Mouse (Mus musculus) spleen, adult 18-20 months (tissue): ENCODE measurements around the gene Tmem44.
A peak's percentile ranks its signal among the peaks of the same experiment; 100 is the strongest.

Experiments
- DNase-seq, 2 experiments: peaks; one replicate each; pipeline ENCODE4 v3.0.0; 2022; ENCODE audit warnings: mixed read lengths in 2 of 2

The Tmem44 gene

DNA sequence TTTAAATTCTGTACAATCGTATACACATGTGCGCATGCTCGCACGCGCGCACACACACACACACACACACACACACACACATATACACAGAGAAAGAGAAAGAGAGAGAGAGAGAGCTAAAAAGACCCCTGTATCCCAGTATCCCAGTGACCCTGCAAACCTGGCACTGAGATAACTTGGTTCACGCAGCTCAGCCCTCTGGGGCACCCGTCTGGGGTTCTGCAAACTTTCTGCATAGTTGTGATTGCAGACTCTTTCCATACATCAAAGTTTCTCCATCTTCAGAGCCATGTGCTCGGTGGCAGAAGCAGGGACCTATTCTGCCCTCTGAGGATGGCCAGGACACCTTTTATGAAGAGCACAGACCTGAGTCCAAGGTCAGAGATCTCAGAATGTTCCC, 33.6 kb downstream of the Tmem44 start:
- DNase-seq: no peak

DNA sequence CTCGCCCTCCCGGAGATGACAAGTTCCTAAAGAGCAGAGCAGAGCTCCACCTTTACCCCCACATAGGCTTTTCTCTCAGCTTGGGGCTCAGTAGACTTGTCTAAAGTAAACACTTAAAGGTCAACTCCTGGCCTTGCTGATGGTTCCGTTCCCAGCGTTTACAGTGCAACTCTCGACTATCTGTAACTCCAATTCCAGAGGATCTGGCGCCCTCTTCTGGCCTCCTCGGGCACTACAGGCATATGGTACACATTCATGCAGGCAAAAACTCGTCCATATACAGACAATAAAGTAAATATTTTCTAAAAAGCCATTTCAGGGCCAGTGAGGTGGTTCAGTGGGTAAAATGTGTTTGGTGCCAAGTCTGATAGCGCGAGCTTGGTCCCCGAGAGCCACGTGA, 35.2 kb downstream of the Tmem44 start:
- no peak for DNase-seq

DNA sequence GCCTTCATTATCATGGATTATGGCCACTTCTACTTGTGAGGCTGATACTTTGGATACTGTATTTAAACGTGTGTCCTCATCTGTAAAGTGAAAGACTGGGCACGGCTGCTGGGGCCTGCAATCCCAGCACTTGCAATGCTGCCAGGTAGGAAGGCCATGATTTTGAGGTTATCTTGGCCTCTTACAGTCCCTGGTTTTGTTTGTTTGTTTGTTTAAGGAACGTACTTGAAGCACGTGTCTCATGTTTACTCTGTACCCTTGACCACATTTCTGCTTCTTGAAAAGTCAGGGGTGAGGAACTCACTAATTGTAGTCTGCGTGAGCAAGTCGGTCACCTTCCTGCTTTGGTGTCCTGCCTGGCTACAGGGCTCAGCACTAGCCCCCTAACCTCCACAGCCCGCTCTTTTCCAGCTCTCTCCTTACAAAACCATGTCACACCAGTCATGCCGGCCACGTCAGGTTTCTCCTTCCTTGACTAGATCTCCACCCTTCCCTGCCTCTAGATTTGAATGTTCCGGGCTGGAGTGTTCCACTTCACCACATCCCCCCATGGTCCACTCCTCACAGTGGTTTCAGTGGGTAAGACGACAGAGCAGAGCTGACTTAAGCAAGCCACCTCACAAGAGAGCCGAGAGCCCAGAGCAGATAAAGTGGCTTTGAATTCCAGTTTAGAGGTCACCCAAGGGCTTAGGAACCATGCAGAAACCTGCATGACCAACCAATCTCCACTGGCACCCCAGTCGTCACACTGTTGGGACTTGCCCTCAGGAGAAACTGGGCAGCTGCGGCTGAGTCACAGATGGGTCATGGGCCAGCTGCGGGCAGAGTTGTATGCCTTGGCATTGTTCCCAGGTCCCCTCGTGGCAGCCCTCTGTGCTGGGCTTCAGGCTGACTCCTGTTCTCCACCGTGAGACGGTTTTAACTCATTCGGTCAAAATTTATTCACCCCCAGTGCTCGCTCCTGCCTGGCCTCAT, 37.3 kb downstream of the Tmem44 start:
- DNase-seq: no peak

DNA sequence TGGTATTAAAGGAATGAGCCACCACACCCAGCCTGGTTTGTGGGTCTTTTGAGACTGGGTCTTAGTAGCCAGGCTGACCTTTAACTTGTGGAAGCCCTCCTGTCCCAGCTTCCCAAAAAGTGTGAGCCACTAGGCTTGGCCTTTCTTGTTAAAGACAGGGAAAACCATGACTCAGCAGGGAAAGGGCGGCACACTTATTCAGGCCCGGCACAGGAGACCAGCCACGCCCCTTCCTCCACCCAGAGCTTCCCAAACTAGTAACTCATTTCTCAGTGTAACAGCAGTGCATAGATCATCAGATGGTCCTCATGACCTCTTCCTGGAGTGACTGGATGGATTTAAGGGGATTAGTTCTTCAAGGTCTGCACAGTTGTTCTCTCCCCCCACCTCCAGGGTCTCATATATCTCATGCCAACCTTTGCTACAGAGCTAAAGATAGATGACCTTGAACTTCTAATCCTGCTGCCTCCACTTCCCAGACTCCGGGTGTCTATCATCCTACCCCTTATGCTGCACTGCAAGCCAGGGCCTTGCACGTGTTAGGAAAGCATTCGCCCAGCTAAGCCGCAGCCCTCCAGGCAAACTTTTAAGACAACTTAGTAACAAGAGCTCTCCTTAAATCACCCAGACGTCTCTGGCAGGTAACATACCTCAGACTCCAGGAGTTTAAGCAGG, 38.1 kb downstream of the Tmem44 start:
- no peak for DNase-seq

DNA sequence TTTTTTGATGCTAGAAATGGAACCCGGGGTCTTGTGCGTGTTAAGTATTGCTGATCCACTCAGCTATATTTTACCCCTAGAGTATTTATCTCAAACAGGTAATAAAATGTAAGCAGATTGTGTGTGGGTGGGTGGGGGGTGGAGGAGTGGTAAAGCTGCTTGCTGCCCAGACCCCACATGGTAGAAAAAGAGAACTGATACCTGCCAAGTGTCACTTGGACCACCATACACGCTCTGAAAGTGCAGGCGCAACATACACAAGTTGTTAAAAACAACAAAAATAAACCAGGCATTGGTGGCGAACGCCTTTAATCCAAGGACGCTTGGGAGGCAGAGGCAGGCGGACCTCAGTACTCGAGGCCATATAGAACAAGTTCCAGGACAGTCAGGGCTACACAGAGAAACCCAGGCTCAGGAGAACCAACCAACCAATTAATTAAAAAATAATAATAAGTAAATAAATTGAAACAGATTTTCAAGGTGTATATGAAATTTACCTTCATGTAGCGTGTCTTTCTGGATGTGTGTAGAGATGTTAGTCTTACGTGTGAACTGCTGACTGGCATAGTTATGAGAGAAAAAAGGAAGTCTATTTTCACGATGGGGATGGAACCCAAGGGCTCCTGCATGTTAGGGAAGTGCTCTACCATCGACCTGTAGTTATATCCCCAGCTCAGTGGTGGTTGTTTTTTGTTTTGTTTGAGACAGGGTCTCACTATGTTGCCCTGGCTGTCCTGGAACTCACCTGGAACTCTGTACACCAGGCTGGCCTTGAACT, 38.9 kb downstream of the Tmem44 start:
- DNase-seq: no peak

DNA sequence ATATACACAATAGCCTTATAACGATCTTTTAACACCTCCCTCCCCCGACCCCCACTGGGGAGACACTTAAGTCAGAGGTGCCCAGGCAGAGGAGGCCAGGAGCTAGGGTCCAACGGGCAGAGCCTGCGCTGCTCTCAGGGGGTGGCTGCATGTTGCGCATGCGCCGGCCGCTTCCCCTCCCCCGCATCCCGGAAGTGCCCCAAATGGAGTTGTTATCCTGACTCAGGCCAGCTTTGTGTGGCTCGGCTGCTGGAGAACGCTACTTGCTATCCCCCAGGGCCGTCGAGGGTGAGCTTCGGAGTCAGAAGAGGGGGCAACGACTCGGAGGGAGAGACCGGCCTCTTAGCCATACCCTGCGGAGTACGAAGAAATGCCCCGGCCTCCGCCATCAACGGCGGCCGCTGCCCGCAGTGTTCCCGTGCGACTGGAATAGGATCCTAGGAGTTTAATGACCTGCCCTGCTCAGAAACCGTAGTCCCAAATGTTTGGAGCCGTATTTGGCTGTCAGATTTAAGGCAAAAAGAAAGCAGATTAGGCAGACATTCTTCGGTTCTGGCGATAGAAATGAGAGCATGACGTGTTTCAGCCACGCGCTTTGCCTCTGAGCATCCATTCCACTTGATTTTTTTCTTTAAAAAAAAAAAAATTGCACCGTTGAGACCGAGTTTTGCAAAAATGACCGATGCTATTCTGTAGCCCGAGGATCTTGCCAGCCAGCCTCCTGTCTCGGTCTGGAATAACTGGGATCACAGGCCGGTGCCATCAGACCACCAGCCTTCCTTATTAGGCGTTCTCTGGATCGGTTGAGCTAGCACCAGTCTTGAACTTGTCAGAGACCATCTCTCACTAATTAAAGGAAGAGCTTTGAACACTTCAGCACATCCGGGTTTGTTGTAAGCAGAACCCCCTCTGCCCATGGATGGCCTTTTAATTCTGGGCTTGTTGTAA, 39.9 kb downstream of the Tmem44 start:
- DNase-seq: peak; percentile 82 to 88

DNA sequence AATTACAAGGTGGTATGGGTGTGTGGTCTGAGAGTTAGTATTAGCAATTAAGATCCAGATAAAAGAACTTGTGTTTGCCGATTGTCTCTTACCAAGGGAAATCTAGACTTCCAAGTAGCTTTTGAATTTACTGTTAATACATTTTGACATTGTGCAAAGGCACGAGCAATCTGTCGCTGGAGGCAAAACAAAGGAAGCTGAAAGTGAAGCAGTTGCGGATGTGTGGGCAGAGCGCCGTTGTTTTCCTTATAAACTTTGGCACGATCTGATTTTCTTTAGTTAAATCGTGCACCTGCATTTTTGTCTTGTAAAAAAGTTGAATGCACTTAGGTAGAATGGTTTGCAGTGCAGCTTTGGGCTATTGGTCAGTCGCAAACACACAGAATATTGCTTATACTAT, 40.6 kb downstream of the Tmem44 start:
- DNase-seq: no peak

DNA sequence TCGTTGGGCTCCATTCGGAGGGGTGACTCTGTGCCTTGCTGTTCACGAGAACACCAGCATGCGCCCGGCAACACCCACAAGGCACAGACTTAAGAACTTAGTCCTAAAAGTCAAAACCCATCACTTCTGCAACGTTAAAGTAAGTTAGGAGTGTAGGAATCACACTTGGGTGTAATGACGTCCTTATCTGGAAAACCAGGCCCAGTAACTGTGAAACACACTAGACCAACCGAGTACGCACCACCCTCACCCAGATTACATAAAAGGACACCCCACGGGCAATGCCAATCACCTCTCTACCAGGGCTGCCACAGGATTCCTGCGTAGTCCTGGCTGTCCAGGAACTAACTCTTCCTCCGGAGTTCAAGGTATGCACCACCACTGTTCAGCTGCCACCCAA, 41.3 kb downstream of the Tmem44 start:
- DNase-seq: no peak

DNA sequence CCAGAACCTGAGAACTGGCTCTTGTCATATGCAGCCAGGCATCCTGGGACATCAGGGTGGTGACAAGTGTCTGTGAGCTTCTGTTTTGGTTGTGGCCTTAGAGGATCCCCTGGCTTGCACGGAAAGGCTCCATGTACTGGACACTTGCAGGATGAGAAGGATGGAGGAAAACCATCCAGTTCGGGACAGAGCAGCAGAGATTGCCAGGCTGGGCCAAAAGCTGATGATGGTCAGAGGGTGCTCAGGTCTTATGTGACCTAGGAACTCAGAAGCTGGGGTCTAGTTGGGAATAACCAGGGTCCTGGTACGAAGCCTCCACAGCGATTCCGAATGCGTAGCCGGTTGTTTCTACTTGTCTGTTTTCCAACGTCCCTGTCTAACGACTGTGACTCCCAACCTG, 41.9 kb downstream of the Tmem44 start:
- no peak for DNase-seq

DNA sequence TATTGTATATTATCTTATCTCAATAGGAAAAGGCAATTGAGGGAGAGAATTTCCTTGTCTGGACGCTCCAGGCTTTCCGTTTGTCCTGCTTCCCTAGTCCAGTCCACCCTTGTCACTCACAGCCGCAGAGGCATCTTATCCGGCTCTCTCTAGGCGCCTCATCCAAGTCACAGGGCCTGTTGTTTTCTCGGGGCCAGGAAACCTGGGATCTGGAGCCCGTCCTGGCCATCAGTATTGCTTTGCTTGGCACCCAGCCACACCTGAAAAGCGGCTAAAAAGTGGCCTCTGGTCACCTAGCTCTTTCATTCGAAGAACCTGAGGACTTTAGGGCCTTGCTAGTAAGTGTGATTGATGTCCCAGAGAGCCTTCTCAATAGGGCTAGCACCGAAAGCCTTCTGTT, 43.5 kb downstream of the Tmem44 start:
- DNase-seq: no peak

DNA sequence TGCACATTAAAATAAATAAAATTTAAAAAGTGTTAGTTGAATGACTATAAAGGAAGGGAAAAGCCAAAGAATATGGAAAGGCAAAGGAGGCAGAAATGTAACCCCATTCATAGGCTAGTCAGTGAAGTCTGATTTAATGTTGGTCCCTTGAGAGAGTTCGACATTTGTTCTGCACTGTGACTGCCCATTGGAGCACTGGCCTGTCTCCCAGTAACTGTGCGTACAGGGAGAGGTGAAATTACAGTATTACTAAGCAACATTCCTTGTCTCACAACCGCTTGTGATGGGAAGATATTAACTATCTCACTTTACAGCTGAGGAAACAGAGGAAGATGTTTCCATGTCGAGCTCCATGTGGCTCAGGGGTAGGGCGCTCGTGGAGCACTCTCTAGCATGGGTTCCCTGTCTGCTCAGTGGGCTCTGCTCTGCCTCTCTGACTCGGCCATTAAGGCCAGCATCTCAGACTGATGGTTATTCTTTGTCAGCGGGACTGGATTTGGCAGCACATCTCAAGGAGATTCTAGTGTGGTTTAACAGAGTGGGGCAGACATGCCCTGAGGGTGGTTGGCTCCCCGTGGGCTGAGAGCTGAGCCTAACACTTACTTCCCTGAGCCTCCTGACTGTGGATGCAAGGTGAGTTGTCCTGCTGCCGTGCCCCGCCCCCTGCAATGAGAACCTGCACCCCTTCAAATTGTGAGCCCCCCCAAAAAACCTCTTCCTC, 45.2 kb downstream of the Tmem44 start:
- no peak for DNase-seq

DNA sequence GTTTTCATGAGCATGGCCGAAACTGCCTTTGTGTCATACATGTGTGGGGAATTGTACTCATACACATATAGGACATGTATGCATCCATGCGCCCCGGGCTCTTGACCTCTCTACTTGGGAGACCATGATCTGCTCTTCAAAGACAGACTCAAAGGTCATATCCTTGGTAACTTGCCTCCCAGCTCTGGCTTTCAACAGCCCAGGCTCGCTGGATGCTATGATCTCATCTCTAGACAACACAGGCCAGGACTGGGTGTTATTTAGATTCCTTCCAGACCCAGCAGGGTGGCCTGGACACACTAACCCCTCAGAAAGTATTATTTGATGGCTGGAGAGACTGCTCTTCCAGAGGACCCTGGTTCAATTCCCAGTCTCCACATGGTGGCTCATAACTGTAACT, 45.8 kb downstream of the Tmem44 start:
- DNase-seq: no peak

DNA sequence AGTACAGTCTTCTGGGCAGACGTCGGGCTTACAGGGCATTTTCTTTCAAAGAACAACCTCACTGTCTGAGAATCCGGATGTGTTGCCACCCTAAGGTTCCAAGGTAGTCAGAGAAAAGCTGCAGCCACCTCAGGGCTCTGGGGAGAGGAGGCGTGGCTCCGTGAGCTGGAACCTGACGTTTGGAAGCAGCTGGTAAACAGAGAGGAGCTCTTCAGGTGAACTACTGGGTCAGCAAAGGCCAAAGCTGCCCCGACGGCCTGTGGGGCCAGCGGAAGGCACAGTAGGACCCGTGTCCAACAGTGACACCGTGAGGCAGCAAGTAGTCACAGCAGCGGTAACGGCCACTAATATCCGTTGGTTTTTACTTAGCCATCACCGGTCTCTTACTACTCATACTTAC, 46.7 kb downstream of the Tmem44 start:
- peak in 1 of 2 experiments; percentile 56 for DNase-seq

DNA sequence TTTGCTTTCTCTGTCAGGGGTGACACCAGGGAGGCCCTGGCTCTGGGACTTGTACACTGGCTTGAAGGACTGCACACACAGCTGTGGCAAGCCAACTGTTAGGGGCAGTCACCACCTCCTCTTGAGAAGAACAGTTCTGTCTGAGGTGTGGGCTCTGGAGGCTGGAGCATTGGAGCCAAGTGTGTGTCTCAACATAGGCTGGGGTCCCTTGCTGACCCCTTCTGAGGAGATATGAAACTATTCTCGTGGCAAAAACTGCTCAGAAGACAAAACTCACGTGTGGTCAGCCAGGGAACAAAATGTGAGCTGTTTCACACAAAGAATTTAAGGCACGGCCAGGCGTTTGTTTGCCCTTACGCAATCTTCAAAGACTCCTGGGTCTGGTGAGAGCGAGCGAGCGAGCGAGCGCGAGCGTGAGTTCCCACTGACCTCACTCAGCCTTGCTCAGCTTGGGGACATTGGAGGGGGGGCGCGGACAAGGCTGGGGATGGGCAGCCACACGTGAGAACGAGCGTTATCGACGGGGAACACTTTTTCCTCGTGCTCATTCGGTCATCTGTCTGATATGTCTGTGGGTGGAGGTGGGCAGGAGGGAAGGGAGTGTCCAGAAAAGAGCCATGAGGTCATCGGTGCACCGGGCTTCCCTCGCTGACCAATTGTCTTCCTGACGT, 48.3 kb downstream of the Tmem44 start:
- no peak for DNase-seq

DNA sequence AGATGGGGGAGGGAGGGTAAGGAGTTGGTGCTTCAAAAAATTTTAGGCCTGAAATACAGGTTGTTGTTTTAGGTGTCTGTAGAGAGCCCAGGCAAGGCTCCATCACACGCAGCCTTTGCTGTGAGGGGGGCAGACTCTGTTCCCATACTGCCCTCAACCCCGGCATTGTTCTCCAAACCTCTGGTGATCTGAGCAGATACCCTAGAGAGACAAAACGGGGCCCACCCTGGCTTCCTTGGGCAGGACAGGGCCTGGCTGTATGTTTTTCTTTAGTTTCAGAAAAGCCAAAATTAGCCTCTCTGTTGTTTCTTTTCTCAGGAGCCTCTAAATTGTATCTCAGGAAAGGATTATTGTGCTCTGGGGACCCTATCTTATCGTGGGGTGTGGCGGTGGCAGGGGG, 49.0 kb downstream of the Tmem44 start:
- no peak for DNase-seq

DNA sequence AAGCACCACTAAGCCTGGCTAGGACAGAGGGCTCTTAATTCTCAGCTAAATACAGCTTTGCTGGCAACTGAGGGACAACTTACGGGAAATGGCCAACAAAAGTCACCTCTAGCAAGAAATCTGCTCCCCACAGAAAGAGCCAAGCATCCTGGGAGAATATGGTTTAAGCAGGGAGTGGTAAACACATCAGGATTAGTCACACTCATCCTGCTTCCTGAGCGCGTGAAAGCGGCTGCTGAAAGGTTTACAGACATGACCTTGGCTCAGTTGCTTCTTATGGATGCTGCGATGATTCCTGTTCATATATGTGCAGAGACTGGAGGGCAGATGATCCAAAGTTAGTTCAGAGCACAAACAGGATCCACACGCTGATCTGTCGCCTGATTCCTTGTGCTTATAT, 50.4 kb downstream of the Tmem44 start:
- DNase-seq: no peak

DNA sequence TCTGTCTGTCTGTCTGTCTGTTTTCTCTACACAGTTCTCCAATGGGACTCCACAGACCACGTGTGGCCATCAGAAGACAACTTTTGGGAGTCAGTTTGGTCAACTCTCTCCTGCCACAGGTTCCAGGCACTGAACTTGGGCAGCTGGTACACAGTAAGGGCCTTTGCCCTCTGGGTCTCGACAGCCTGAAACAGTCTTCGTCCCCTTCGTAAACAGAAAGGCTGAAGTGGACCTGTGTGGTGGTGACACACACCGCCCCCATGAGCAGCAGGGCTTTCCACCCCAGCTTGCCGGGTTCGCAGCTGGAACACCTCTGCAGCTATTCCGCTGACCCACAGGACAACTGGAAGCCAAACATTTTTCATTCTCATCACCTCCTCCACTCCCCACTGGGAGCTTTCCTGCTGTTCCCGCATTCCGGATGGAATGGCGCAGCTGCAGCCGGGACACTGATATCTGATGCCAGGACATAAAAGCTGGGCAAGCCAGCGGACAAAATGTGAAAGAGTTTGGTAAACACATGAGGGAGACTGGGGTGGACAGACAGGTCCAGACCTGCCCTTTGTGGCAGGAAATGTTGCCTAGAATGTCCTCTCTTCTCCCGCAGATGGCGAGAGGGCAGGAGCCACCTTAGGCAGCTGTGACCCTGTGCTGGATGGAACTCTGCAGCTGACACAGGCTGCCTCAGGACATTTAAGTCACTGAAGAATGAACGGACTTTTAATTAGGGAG, 51.4 kb downstream of the Tmem44 start:
- no peak for DNase-seq

DNA sequence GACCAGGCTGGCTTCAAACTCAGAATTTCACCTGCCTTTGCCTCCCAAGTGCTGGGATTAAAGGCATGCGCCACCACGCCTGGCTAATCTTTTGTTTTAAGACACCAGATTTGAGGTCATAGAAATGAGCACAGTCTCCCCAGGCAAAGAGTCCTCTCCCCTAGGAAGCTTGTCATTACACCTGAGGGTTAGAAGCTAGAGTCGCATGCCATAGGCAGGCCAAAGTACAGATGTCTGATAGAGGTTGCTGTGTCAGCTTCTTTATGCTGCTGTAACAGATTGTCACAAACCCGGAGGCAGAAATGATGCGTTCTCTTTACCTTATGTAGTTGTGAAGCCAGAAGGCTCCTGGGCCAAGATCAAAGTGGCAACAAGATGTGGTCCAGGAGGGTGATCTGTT, 53.3 kb downstream of the Tmem44 start:
- no peak for DNase-seq

DNA sequence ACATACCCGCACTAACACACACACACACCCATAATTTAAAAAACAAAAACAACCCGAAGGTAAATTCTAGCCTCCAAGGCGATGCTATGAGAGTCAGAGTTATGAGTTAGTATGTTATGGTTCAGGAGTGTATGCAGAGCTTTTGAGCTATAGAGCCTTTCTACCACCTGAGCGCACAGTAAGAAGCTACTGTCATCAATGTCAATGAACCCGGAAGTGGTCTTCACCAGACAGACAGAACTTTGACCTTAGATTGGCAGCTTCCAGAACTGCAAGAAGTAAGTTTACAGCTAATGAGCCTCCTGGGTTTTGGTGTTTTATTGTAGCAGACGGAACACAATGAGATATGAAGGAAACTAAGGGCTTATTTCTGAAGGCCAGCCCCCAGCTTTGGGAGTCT, 55.8 kb downstream of the Tmem44 start:
- no peak for DNase-seq

DNA sequence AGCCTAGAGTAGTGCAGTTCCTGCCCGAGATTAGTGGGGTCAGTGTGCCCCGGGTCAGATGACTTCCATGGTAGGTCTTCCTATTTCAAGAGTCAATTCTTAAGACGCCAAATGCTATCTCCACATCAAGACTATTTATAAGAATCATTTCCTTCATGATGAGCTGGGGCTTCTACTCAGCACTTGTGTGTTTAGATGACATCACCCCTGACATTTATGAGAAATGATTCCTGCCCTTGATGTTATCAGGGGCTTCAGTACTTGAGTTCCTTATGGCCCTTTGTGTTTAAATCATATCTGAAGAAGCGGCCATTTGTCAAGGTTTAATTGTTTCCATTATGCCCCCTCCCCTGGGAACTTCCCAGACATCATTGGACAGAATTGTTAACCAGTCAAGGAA, 58.9 kb downstream of the Tmem44 start:
- no peak for DNase-seq
